Mouse (Mus musculus) frontal cortex, postnatal 25 days (tissue): ENCODE results near the gene Nudt4.

Source experiments
- DNase-seq, 2 experiments: peaks; one replicate each; pipeline ENCODE4 v3.0.0; 2022; ENCODE audit warnings: low spot score in 2 of 2

Nudt4 gene

DNA sequence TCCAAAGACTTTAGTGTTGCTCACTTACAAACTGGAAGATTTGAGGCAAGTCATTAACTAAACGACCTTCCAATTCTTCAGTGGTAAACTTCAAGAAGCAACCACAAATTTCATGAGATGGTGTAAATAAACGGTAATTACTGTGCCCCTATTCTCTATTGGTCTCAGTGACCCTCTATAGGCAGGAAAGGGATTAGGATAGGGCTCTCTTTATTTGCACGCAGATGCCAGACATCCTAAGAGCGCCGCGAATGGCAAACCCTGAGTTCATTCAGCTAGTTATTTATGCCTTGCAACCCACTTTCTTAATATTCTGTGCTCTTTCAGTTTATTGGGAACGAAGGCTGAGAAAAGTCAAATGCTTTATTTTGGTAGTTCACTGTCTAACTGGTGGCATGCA lies 62.9 kb downstream of the Nudt4 start:
- no peak for DNase-seq
